Mouse (Mus musculus): Measurements from ENCODE around the gene Pccb.

Gene Pccb

GRCm38 (mm10) chr9:101045710-101046338, 11.1 kb upstream of the Pccb start:
- no peak for DNase-seq (ENCODE audit: low spot score)

- DNase-seq (ENCODE audit: low spot score) = no peak
Measured at GRCm38 (mm10) chr9:101042249-101042648, 7.6 kb upstream of the Pccb start.

- DNase-seq (ENCODE audit: low spot score) = no peak
Measured at GRCm38 (mm10) chr9:101041508-101041907, 6.8 kb upstream of the Pccb start.

GRCm38 (mm10) chr9:101038634-101039033, 3.9 kb upstream of the Pccb start:
- DNase-seq (ENCODE audit: low spot score) = no peak

GRCm38 (mm10) chr9:101037396-101037795, 2.7 kb upstream of the Pccb start:
- no peak for DNase-seq (ENCODE audit: low spot score)

- no peak for DNase-seq (ENCODE audit: low spot score)
Measured at GRCm38 (mm10) chr9:101036876-101037275, 2.2 kb upstream of the Pccb start.

GRCm38 (mm10) chr9:101035836-101036596, 1.3 kb upstream of the Pccb start:
- no peak for DNase-seq (ENCODE audit: low spot score)

GRCm38 (mm10) chr9:101033761-101034447, 794 bp downstream of the Pccb start:
- no peak for DNase-seq (ENCODE audit: low spot score)

GRCm38 (mm10) chr9:101018768-101019167, 15.9 kb downstream of the Pccb start:
- no peak for DNase-seq (ENCODE audit: low spot score)

- no peak for DNase-seq (ENCODE audit: low spot score)
Measured at GRCm38 (mm10) chr9:101017734-101018516, 16.8 kb downstream of the Pccb start.

GRCm38 (mm10) chr9:101015324-101015723, 19.4 kb downstream of the Pccb start:
- DNase-seq (ENCODE audit: low spot score) = no peak

- no peak for DNase-seq (ENCODE audit: low spot score)
Measured at GRCm38 (mm10) chr9:101012433-101012832, 22.3 kb downstream of the Pccb start.

- DNase-seq (ENCODE audit: low spot score) = no peak
Measured at GRCm38 (mm10) chr9:101005866-101006265, 28.8 kb downstream of the Pccb start.

GRCm38 (mm10) chr9:101003302-101003701, 31.4 kb downstream of the Pccb start:
- DNase-seq (ENCODE audit: low spot score) = no peak

- no peak for DNase-seq (ENCODE audit: low spot score)
Measured at GRCm38 (mm10) chr9:101002841-101003240, 31.9 kb downstream of the Pccb start.

- peak; percentile 13 for DNase-seq (ENCODE audit: low spot score)
Measured at GRCm38 (mm10) chr9:101002053-101002452, 32.6 kb downstream of the Pccb start.

- no peak for DNase-seq (ENCODE audit: low spot score)
Measured at GRCm38 (mm10) chr9:100997138-100997537, 37.6 kb downstream of the Pccb start.

- DNase-seq (ENCODE audit: low spot score) = no peak
Measured at GRCm38 (mm10) chr9:100993937-100994336, 40.8 kb downstream of the Pccb start.

GRCm38 (mm10) chr9:100992191-100992590, 42.5 kb downstream of the Pccb start:
- no peak for DNase-seq (ENCODE audit: low spot score)

GRCm38 (mm10) chr9:100991321-100991720, 43.4 kb downstream of the Pccb start:
- no peak for DNase-seq (ENCODE audit: low spot score)

- no peak for DNase-seq (ENCODE audit: low spot score)
Measured at GRCm38 (mm10) chr9:100990609-100991008, 44.1 kb downstream of the Pccb start.

GRCm38 (mm10) chr9:100987850-100988249, 46.8 kb downstream of the Pccb start:
- no peak for DNase-seq (ENCODE audit: low spot score)

Data from spleen, adult 12 weeks (tissue).